9 mouse cellular contexts compared by ENCODE assay signal in the genomic region with DNA sequence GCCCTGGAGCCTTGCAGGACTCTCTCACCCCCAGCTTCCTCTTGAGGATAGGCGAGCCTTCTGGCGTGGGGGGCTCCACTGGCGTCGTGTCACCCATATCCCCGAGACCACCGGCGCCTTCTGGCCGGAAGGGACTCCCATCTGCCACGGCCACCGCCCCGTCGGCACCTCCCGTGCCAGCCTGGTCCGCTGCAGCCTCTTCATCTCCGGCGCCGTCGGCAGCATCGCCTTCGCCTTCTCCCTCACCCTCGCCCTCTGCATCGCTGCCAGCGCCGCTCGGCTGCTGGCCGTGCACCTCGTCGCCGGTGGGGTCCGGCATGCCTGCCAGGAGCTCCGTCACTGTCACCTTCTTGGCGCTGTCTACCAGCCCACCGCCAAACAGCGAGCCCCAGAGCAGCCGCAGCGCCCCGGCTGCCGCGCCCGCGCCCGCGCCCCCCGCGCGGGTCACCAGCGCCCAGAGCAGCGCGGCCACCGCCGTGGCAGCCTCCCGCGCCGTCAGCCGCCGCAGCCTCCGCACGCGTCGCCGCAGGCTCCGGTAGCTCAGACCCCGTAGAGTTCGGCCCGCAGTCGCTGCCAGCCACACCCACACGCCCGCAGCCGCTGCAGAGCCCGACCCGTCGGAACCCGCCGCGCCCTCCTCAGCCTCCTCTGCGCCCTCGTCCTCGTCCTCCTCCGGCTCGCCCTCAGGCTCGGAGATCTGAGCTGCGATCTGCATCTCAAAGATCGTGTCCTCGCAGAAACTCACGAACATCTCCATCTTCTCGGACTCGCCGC. TPM values are rescaled to one million over a fixed set of nuclear protein-coding genes. Genes with fewer than 3 reads are reported as not detected.
DNase-seq lines count a peak whose midpoint lies in the region; ATAC-seq and TF ChIP-seq lines count a peak whose summit lies in the region.
"Had no signal": no experiment of that assay in that cellular context is flagged by ENCODE, and none has a peak within 500 bp of the region (broad histone marks: within the 10 kb centered on the region; RNA-seq: fewer than 3 reads in every experiment).

No protein-coding gene starts in this region.

- H3K9ac ChIP-seq in liver, embryonic 15.5 days: no peak overlapping the region; the same call in 1 of the 2 replicates

- no peak for TF ChIP-seq CTCF in testis, adult 2 months (IDR thresholded peaks at IDR 0.05; ENCODE audit: control insufficient read depth, insufficient read depth, insufficient replicate concordance, low read depth, low read length)

- H3K36me3 ChIP-seq in testis, adult 2 months (ENCODE audit: control insufficient read depth, insufficient read depth, low read length): no peaks in the 10 kb centered on the region
- H3K36me3 ChIP-seq in liver, embryonic 15.5 days (replicated peaks): no peaks in the 10 kb centered on the region

- H3K4me3 ChIP-seq in testis, adult 2 months (ENCODE audit: control insufficient read depth, low read depth, low read length): peak overlapping the region; percentile 31
- H3K4me3 ChIP-seq in liver, embryonic 15.5 days (replicated peaks): peak overlapping the region; percentile 43

- H3K27ac ChIP-seq in testis, adult 2 months (ENCODE audit: control insufficient read depth, insufficient read depth, low read depth, low read length): no peak overlapping the region
- no peak overlapping the region for H3K27ac ChIP-seq in liver, embryonic 15.5 days (replicated peaks)

- no peak for TF ChIP-seq POLR2A in testis, adult 2 months (IDR thresholded peaks at IDR 0.05; ENCODE audit: control insufficient read depth, low read depth, low read length)

- H3K27me3 ChIP-seq in testis, adult 2 months (ENCODE audit: control insufficient read depth, insufficient read depth, low read length): no peaks in the 10 kb centered on the region
- peaks cover 56% of the 10 kb centered on the region for H3K27me3 ChIP-seq in liver, embryonic 15.5 days

- DNase-seq in CD4-positive, CD25-positive, alpha-beta regulatory T cell, adult 2 months (ENCODE audit: low read depth, low spot score): peak; percentile 32
- DNase-seq in testis, postnatal 14 days (ENCODE audit: low spot score): no peak
- DNase-seq in T-cell, adult 2 months (ENCODE audit: low spot score): no peak
- DNase-seq in layer of hippocampus, adult 18-20 months (ENCODE audit: low spot score in 2 of 2): no peak
- no peak for DNase-seq in lung, postnatal 36 days
- DNase-seq: thymus, postnatal 25 days had no signal

- no peaks in the 10 kb centered on the region for H3K9me3 ChIP-seq in liver, embryonic 15.5 days (replicated peaks)

- H3K4me2 ChIP-seq in liver, embryonic 15.5 days: peak overlapping the region; percentile 67

- ATAC-seq in CD4-positive, CD25-positive, alpha-beta regulatory T cell, adult 4 months: no peak
- ATAC-seq in liver, embryonic 15.5 days (ENCODE audit: insufficient read depth): no peak

- 3% methylated on average over 88 of the region's 88 CpGs for WGBS in liver, embryonic 15.5 days (ENCODE audit: insufficient replicate concordance)

- peaks cover 13% of the 10 kb centered on the region for H3K4me1 ChIP-seq in testis, adult 2 months (ENCODE audit: control insufficient read depth, insufficient read depth, low read length)
- H3K4me1 ChIP-seq in liver, embryonic 15.5 days (replicated peaks): peaks cover 18% of the 10 kb centered on the region

RNA-seq across cellular contexts. Expression of a gene that starts 37.8 kb away (rescaled TPM):
- 100 to 1,000 TPM in 1 of 2 experiments, 10 to 100 TPM in 1; 93.7 to 171 TPM for polyA plus RNA-seq in CD4-positive, CD25-positive, alpha-beta regulatory T cell, adult 4 months (2017; shearing (Covaris generic))
- polyA plus RNA-seq in testis, adult 2 months (2012; rRNA removed): 58.8 and 83.2 TPM in 2 replicates
- polyA plus RNA-seq in liver, embryonic 15.5 days (2015; fragmentation: Nextera tagmentation; extraction: Ambion mirVana): 21.6 and 26.3 TPM in 2 replicates
- total RNA-seq in layer of hippocampus, adult 18-20 months (2021): 1 to 10 TPM in 1 of 2 experiments, under 1 TPM in 1; 0.99 to 1.3 TPM

RNA-seq across cellular contexts. Expression of a gene that starts 38.0 kb away (rescaled TPM):
- polyA plus RNA-seq in CD4-positive, CD25-positive, alpha-beta regulatory T cell, adult 4 months (2017; shearing (Covaris generic)): 100 to 1,000 TPM; 656 to 763 TPM
- polyA plus RNA-seq in testis, adult 2 months (2012; rRNA removed): 379 and 426 TPM in 2 replicates
- 209 and 222 TPM in 2 replicates for polyA plus RNA-seq in liver, embryonic 15.5 days (2015; fragmentation: Nextera tagmentation; extraction: Ambion mirVana)
- total RNA-seq in layer of hippocampus, adult 18-20 months (2021): 100 to 1,000 TPM; 201 to 212 TPM

RNA-seq across cellular contexts. Expression of a gene that starts 57.5 kb away (rescaled TPM):
- polyA plus RNA-seq in CD4-positive, CD25-positive, alpha-beta regulatory T cell, adult 4 months (2017; shearing (Covaris generic)): 100 to 1,000 TPM in 1 of 2 experiments, 10 to 100 TPM in 1; 82.6 to 106 TPM
- 73.9 and 77.5 TPM in 2 replicates for polyA plus RNA-seq in testis, adult 2 months (2012; rRNA removed)
- polyA plus RNA-seq in liver, embryonic 15.5 days (2015; fragmentation: Nextera tagmentation; extraction: Ambion mirVana): 126 and 147 TPM in 2 replicates
- 100 to 1,000 TPM; 127 to 136 TPM for total RNA-seq in layer of hippocampus, adult 18-20 months (2021)
